Mouse (Mus musculus) myocyte (in vitro differentiated cells): ENCODE results near the gene Upp2.

Experiments
- CEBPB ChIP-seq: IDR thresholded peaks from 2 replicates; pipeline ENCODE4 v1.6.1; 2011; ENCODE audit warnings: mild to moderate bottlenecking, moderate library complexity; ENCODE audit not compliant: poor library complexity, insufficient read depth, severe bottlenecking
- E2F4 ChIP-seq: IDR thresholded peaks from one replicate; pipeline ENCODE4 v1.6.1; 2011; ENCODE audit warnings: mild to moderate bottlenecking, control low read depth, moderate library complexity; ENCODE audit not compliant: insufficient read depth
- MAX ChIP-seq: IDR thresholded peaks from one replicate; pipeline ENCODE4 v1.6.1; 2011; ENCODE audit warnings: low read depth, mild to moderate bottlenecking, control low read depth
- POLR2A ChIP-seq: IDR thresholded peaks from one replicate; pipeline ENCODE4 v1.6.1; 2011; ENCODE audit warnings: low read depth, mild to moderate bottlenecking, control low read depth, moderate library complexity; ENCODE audit not compliant: insufficient read length
- POLR2AphosphoS2 ChIP-seq: IDR thresholded peaks from one replicate; pipeline ENCODE4 v1.6.1; 2011; ENCODE audit warnings: low read depth, control low read depth; ENCODE audit not compliant: insufficient read length
- REST ChIP-seq: IDR thresholded peaks from one replicate; pipeline ENCODE4 v1.6.1; 2011; ENCODE audit warnings: mild to moderate bottlenecking, control low read depth, moderate library complexity; ENCODE audit not compliant: insufficient read depth, insufficient read length
- SRF ChIP-seq: IDR thresholded peaks from one replicate; pipeline ENCODE4 v1.6.1; 2011; ENCODE audit warnings: low read depth; ENCODE audit not compliant: control insufficient read depth, insufficient read length
- TCF12 ChIP-seq: IDR thresholded peaks from one replicate; pipeline ENCODE4 v1.6.1; 2011; ENCODE audit warnings: mild to moderate bottlenecking, control low read depth; ENCODE audit not compliant: poor library complexity, insufficient read depth, severe bottlenecking
- USF1 ChIP-seq: IDR thresholded peaks from one replicate; pipeline ENCODE4 v1.6.1; 2011; ENCODE audit warnings: low read depth, mild to moderate bottlenecking, control low read depth, moderate library complexity

DNA sequence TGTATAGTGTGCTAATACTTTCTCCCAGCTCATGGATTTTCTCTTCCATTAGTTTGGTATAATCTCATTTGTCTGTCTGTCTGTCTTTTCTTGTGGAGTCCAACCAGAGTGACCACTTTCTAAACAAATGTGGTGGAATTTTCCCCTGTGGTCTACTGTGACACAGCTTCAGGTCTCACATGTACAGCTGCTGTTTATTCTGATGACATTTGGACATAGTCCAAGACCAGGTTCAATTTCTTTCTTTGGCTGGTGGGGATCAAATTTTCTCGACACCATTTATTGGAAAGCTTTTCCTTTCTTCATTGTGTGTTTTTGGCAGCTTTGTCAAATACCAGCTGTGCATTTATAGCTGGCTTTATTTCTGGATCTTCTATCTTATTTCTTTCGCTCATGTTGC is 191.0 kb downstream of the Upp2 start:
- TF ChIP-seq POLR2A, result no peak
- no peak for TF ChIP-seq TCF12
- TF ChIP-seq POLR2AphosphoS2, result no peak
- TF ChIP-seq MAX, result no peak
- TF ChIP-seq E2F4, result no peak
- TF ChIP-seq CEBPB, result no peak
- no peak for TF ChIP-seq USF1
- no peak for TF ChIP-seq SRF
- TF ChIP-seq REST, result no peak
